Mouse (Mus musculus) midbrain, embryonic 16.5 days (tissue): Measurements from ENCODE around the gene Syce2. TPM values are rescaled to one million over a fixed set of nuclear protein-coding genes. Genes with fewer than 3 reads are reported as not detected.
A peak's percentile ranks its signal among the peaks of the same experiment; 100 is the strongest.

Source experiments
- microRNA-seq: library from miRNA; unstranded; fragments of <30 nt; microRNA quantifications from one replicate; pipeline ENCODE4, GENCODE M21; 2017
- polyA plus RNA-seq: library from polyadenylated mRNA; unstranded; fragments of >200 nt; fragmentation: Nextera tagmentation; extraction: Ambion mirVana; gene quantifications from 2 replicates; pipeline ENCODE4 v1.2.1, GENCODE M21; 2015

The Syce2 gene
- polyA plus RNA-seq, 1 experiment from 2014 or later = 33.2 TPM

Small RNA genes within 50 kb of the gene (microRNA-seq; reads per million reads assigned to microRNA genes)
- gene Gm24197 (not detected), gene Mir7069 (2.4 reads per million, percentile 10 among the genes with 10 or more reads in this experiment)

Other genes starting within 250 kb of the Syce2 start
- gene Ier2, start 209.3 kb upstream of the Syce2 start, polyA plus RNA-seq = 13.0 and 16.3 TPM in 2 replicates
- gene Trmt1, start 185.8 kb upstream of the Syce2 start, polyA plus RNA-seq = 59.0 and 68.1 TPM in 2 replicates
- gene Nacc1, start 184.2 kb upstream of the Syce2 start, polyA plus RNA-seq = 13.0 and 14.2 TPM in 2 replicates
- 2.2 and 3.1 TPM in 2 replicates for gene Lyl1, start 170.7 kb upstream of the Syce2 start, polyA plus RNA-seq
- gene G430095P16Rik, start 149.1 kb upstream of the Syce2 start, polyA plus RNA-seq = 0.80 and 1.1 TPM in 2 replicates
- 44.1 and 55.4 TPM in 2 replicates for gene Nfix, start 71.8 kb upstream of the Syce2 start, polyA plus RNA-seq
- 11.7 and 12.4 TPM in 2 replicates for gene Dand5, start 49.3 kb upstream of the Syce2 start, polyA plus RNA-seq
- 35.0 and 37.4 TPM in 2 replicates for gene Gadd45gip1, start 40.6 kb upstream of the Syce2 start, polyA plus RNA-seq
- gene Rad23a, start 31.4 kb upstream of the Syce2 start, polyA plus RNA-seq = 80.7 and 85.6 TPM in 2 replicates
- gene Calr, start 25.2 kb upstream of the Syce2 start, polyA plus RNA-seq = 662 and 691 TPM in 2 replicates
- gene Farsa, start 15.1 kb upstream of the Syce2 start, polyA plus RNA-seq = 108 and 113 TPM in 2 replicates
- gene Gcdh, start 21.8 kb downstream of the Syce2 start, polyA plus RNA-seq = 33.4 and 36.9 TPM in 2 replicates
- 0.28 and 0.98 TPM in 2 replicates for gene Klf1, start 29.8 kb downstream of the Syce2 start, polyA plus RNA-seq
- 5.0 and 6.1 TPM in 2 replicates for gene Dnase2a, start 36.4 kb downstream of the Syce2 start, polyA plus RNA-seq
- 85.7 and 86.1 TPM in 2 replicates for gene Mast1, start 65.2 kb downstream of the Syce2 start, polyA plus RNA-seq
- 2.8 and 3.3 TPM in 2 replicates for gene Rtbdn, start 74.9 kb downstream of the Syce2 start, polyA plus RNA-seq
- not detected in 2 replicates for gene Gm49661, start 97.3 kb downstream of the Syce2 start, polyA plus RNA-seq
- 1,134 and 1,161 TPM in 2 replicates for gene Prdx2, start 97.5 kb downstream of the Syce2 start, polyA plus RNA-seq
- gene Rnaseh2a, start 97.7 kb downstream of the Syce2 start, polyA plus RNA-seq = 47.9 and 51.3 TPM in 2 replicates
- 5.3 TPM in 2 replicates for gene Junb, start 106.6 kb downstream of the Syce2 start, polyA plus RNA-seq
- 39.3 and 43.8 TPM in 2 replicates for gene Hook2, start 118.5 kb downstream of the Syce2 start, polyA plus RNA-seq
- gene Best2, start 142.4 kb downstream of the Syce2 start, polyA plus RNA-seq = not detected in 2 replicates
- gene Asna1, start 153.2 kb downstream of the Syce2 start, polyA plus RNA-seq = 148 and 149 TPM in 2 replicates
- gene Trir, start 154.7 kb downstream of the Syce2 start, polyA plus RNA-seq = 114 and 120 TPM in 2 replicates
- gene Tnpo2, start 164.8 kb downstream of the Syce2 start, polyA plus RNA-seq = 65.1 and 73.5 TPM in 2 replicates
- 79.5 and 93.5 TPM in 2 replicates for gene Fbxw9, start 187.9 kb downstream of the Syce2 start, polyA plus RNA-seq
- 1.7 and 3.3 TPM in 2 replicates for gene Gm5741, start 195.9 kb downstream of the Syce2 start, polyA plus RNA-seq
- 114 and 120 TPM in 2 replicates for gene Dhps, start 199.6 kb downstream of the Syce2 start, polyA plus RNA-seq
- 129 and 133 TPM in 2 replicates for gene Wdr83os, start 208.6 kb downstream of the Syce2 start, polyA plus RNA-seq
- 57.5 and 57.9 TPM in 2 replicates for gene Wdr83, start 209.2 kb downstream of the Syce2 start, polyA plus RNA-seq
- gene Man2b1, start 211.2 kb downstream of the Syce2 start, polyA plus RNA-seq = 18.1 and 18.2 TPM in 2 replicates